Mouse (Mus musculus) kidney, postnatal 14 days (tissue): Measurements from ENCODE around the gene Eif6.
"Not testable (repeated sequence)": the region's sequence is repeated elsewhere in the genome, so short reads cannot be mapped to it uniquely, and the experiment has no call there.

Experiments used
- DNase-seq: peaks from one replicate; pipeline ENCODE4 v3.0.0; 2022; ENCODE audit warnings: mixed read lengths

Gene Eif6

DNA sequence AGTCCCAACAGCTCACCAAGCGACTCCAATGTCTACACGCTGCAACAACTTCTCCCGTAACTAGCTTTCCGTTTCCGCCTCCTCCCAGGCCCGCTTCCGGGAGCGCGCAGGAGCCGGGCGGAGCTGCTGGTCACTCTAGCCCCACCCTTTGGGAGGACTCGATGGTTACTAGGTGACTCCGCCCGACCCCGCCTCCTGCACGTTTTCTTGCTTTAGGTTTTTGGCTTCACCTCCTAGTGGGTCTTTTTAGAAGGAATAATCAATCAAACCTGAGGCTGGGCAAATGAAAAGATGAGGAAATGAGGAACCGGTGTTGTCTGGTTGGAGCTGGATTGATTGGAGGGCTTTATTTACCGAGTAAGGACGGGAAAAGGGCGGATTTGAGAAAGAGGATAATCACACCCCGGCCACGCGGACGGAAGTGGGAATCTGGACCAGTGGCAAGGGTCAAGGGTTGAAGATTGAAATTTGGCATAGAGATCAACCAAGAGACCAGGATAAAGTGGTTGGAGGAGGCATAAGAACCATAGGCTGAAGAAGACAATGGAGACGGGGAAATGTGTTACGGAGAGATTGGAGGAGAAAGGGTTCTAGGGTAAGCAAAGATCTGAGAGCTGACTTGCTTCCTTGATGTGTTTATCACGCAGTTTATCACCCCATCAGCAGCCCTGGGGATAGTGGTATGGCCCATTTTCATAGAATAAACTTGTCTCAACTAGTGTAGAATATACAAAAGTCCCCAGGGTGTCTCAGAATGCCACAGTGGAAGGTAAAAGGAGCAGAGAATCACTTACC lies at the start of gene Eif6:
Gene Eif6, minus strand, starts transcription at position 296 of the 795 bp plus-strand sequence.
- DNase-seq = peak; percentile 91

DNA sequence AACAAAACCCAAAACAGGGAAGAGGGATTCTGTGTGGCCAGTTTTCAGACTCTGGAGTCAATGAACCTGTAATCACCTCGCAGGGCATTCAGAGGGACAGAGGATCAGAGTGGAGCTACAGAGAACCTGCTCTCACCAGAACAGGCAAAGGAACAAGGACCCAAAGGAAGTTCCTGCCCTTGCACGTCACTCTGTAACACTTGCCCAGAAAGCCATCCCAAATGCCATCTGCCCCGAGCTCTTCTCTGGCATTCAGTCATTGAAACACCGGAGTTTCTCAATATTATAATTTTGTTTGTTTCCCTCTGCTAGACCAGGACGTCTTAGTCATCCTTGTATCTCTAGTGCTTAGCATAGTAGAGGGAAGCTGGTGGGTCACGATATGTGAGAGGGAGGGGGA lies 46.9 kb upstream of the Eif6 start:
- no peak for DNase-seq

DNA sequence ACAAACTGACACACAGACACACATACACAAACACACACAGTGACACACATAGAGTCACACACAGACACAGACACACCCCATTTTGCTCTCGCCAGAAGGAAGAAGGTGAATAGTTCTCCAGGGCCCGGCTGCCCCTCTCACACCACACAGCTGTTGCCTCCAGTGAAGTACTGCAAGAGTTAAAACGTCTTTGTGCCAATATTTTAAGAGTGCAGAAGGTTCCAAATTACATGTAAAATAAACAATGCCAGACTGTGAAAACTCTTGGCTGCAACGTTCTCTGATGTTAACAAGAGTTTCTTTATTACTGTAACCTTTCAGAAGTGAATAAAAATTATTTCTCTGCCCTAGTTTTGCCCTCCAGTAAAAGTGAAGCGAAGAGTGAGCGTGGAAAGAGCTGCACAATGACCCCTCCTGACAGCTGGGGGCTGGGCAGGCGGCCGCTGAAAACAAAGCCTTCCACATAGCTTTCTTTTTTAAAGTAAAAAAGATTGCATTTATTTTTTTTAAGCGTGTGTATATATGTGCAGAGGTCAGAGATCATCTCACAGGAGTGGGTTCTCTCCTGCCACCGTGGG lies 46.3 kb upstream of the Eif6 start:
- DNase-seq = no peak

DNA sequence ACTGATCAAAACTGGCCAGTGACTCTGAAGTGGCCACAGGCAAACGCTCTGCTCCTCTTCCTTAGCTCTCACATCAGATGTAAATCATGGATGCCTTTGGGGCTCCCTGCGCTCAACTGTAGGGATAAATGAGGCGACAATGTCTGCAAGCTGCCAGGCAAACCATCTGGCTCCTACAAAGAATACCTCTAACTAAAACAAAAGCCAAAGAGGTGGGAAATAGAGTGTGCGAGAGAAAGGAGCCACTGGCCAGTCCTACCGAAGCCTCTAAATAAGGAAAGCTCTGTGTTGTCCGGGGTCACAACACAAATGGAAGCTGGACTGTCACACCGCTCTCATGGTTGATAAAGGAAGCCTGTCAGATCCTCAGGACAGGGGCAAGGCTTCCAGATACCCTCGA lies 45.8 kb upstream of the Eif6 start:
- no peak for DNase-seq

DNA sequence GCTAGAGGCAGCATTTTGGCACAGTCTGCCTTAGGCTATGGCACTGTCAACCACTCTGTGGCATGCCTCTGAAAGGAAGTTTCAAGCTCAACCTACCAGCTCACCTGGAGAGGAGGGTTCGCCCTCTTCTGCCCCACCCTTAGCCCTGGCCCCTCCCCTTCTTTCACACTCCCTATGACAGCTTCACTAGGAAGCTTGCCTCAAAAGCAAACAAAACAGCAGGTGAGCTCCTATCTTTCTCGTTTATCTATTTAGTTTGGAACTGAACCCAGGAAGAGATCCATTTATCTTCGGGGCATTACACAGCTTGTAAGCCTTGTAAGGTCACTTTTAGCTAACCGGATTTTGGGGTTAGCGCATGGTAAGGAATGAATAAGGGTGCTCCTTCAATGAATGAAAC lies 43.0 kb upstream of the Eif6 start:
- no peak for DNase-seq

DNA sequence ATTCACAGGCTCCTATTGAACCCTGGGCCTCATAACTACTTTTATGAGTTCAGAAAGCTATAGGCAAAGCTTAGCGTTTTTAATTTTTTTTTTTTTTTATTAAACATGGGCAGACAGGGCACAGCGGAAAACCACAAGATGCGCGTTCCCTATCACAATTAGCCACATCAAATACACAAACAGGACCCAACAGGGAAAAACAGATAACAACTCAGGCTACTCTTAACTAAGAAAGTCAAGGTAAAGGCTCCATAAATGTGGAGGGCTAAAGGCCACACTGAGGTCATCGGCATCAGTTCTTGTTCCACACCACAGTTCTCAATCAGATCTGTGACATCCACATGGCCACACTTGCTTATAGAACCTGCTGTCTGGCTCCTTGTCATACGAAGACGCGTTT lies 41.6 kb upstream of the Eif6 start:
- no peak for DNase-seq

DNA sequence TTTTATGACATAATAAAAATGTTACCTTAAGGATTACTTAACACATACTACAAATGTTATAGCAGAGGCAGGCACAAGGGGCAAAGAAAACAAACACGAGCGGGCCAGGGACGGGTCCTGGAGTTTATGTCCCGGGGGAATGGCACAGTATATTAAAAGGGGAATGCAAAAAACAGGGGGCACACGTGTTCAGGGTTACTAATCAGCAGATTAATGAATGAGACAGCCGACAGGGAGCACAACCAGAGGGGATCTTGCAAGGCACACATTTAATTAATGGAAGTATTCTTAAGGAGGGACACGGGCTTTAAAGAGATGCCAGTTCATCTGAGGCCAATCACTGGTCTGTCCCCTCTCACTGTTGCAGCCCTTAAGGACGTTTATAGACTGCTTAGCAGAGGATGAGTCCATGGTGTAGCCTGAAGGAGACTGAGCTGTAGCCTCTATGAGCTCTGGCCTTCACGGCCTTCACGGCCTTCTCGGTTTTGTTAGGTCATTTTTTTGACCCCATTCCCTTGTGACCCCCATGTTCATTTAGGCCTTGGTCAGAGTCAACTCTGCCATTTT lies 36.7 kb upstream of the Eif6 start:
- no peak for DNase-seq

DNA sequence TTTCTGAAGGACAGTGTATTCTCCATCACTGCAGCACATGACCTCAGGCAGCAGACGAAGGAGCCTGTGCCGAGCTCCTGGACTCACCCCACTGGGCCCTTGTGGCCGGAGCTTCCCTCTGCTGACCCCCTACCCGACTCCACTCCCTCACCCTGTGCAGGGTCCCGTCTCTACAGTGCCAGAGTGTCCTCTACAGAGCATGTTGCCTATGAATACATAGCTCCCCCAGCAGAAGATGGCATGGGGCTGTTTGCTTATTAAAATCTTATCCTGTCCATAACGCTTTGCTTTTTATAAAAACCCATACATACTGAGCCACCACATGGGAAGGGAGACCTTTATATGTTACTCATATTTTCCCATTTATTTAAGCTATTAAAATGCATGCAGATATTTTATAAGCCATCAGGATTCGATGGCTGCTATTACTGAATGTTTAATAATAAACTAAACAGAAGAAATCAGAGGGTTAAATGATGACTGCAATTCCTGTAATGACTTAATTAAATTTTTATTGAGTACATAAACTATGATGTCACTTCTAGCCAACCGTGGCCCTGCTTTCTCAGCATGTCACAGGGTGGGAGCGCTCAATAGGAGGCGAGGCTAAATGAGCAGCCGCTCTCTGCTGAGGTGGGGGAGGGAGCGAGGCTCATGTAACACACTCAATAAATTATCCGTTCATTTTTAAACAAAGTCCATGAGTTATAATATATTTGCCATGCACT lies 36.0 kb upstream of the Eif6 start:
- DNase-seq = peak; percentile 52

DNA sequence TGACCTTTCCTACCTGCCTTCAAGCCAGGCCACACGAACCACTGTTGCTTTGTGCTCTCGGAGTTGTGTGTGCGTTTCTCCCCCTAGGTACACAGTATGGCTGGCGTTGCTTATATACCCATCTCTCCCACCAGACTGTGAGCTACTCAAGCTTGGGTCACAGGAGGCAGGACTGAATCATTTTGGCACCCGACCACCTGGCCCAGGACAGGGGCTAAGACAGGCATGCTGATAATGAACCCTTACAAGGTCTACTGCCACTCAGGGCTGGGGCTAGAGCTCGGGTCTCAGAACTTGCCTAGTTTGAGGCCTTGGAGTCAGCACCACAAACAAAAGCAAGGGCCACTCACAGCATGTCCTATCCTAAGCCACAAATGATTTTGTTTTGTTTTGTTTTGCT lies 34.9 kb upstream of the Eif6 start:
- DNase-seq = no peak

DNA sequence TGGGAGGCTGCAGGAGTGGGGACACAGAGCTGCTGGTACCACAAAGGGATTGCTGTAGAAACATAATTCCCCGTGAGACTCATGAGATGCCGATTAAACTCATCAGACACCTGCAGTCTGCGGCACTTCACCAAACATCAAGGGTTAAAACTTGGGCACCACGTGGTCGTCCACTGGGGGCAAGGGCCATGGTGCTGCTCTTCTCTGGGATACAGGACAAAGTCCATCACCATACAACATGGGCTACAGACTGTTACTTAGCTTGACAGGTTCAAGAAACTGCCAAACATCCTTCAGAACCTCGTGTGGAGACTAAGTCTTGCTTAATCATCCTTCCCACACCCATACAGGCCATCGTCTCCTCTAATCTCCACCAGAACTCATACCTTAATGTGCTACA lies 33.4 kb upstream of the Eif6 start:
- peak; percentile 17 for DNase-seq

DNA sequence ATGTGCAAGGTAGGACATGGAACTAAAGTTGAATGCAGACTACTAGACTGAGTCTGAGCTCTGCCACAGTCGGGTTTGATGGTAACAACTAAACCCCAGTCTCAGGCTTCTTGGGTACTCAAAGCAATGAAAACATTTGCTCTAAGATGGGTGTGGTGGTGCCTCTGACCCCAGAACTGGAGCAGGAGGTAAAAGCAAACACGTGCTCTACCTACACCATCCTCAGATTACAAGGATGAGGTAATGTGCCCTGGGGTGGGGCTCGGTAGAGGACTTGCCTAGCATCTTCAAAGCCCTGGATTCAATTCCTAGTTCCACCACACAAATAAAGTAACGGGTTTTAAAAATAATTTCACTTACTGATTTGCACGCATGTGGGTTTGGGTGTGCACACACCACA lies 25.8 kb upstream of the Eif6 start:
- DNase-seq = no peak

DNA sequence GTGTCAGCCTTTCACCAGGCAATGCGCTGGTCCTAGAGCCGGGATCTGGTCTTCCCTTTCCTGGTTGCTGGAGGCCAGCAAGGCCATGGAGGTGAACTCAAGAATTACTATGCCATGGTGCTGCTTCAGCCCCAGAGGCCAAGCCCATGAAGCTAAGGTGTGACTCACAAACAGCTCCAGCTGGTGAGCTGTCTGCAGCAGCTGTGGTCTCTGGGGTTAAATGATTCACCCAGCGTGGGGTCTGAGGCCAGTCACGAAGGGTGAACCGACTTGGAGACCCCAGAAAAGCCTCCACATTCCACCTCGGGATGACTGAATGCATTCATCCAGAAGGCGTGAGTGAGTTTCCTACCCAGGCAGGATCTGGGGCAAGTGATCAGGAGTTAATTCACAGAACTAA lies 23.4 kb upstream of the Eif6 start:
- DNase-seq = no peak

DNA sequence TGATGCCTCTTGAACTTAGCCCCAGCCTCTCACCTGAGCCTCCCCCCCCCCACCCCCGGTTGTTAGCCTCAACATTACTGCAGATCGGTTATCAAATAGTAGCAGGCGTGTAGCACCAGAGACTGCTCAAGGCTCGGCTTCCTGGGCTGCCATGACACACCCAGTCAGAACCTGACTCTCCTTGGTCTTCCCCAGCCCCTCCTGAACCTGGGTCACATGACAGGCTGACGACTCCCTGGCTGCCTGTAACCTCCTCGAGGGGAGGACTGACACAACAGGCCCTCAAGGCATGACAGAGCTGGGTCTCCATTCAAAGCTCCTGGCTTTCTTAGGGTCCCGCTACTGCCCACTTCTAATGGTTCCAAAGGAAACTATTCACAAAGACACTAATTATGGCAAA lies 22.7 kb upstream of the Eif6 start:
- DNase-seq = no peak

DNA sequence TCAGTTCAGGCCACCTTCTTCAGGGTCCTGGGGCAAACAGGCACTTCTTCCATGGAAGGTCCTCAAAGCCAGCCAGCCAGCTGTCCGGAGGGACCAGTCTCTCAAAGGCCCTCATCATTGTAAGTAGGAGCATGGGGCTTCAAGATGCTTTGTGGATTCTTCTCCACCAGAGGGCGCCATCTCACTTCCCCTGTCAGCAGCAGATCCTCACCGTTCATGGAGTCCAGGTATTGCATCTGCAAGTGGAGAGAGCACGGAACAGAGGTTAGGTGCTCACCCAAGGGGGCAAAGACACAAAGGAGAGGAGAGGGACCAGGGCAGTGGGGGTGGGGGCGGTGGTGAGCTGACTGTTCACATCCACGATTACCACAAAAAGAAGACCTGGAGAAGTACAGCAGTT lies 21.6 kb upstream of the Eif6 start:
- DNase-seq = peak; percentile 84

DNA sequence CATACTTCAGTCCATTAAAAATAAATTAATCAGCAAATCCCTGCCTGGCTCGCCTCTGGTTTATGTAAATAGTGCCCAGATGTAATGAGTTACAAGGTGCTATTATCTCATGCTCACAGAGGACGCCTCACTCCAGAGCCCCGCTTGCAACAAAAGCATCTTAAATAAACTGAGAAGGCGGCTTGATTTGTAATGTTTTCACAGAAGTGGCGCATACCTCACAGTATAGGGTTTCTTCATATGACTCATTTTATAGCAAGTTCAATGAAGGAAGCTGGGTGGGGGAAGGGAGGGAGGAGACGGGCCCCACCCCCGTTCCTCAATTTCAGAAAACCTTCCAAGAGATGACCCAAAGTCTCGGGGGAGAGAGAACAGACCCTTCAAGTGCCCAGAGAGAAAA lies 20.2 kb upstream of the Eif6 start:
- no peak for DNase-seq

DNA sequence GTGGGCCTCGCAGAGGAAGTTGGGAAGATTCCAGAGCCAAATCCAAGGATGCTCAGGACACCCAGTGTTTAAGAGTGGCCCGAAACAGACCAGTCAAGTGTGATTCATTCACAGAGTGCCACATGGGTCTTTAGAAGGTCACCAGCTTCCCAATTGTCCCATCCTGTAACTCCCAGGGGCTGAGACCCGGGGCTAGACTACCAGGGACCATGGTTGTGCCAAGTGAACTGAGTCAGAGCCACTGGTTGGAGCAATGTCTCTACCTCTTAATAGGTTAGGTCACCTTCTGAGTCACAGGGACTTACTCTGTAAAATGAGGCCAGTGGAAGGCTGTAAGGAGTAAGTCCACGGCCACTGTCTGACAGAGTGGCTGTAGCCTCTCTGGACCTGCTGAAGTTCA lies 12.2 kb upstream of the Eif6 start:
- no peak for DNase-seq

DNA sequence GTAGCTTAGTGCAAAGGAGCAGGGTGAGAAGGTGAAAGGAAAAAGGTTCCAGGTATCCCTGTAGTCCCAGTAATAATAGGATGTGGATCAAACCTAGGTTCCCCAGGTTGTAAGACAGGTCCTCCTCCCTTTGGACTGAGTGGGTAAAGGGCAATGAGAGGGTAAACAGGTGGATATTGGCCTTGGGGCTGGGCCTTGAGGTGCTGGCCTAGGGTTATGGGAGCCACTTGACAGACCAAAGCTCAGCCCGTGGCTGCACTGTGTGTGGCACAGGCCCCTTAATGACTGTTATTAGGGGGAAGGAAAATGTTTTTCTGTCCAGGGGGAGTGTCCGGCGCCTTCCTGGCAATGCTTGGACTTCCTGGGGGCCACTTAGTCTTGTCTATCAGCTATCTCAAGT lies 11.2 kb upstream of the Eif6 start:
- DNase-seq = no peak

DNA sequence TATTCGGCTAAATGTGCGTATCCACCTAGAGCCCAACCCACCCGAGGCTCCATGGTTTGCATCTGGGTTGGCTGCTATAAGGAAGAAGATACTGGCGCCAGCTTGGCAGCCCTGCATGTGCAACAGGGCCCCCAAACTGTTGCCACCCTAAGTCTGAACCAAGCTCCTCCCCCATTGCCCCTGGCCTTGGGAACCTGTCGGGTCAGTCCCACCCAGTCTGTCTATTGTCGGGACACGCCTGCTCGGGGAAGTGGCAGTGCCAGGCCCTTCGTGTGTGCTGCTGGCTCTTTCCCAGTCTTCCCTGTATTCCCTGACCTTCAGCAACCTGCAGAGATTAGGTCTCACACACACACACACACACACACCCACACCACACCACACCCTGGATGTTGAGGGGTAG lies 8.0 kb upstream of the Eif6 start, which contains the start of gene Fam83c:
Gene Fam83c, minus strand, starts transcription at position 123 of the 400 bp plus-strand sequence.
- no peak for DNase-seq

DNA sequence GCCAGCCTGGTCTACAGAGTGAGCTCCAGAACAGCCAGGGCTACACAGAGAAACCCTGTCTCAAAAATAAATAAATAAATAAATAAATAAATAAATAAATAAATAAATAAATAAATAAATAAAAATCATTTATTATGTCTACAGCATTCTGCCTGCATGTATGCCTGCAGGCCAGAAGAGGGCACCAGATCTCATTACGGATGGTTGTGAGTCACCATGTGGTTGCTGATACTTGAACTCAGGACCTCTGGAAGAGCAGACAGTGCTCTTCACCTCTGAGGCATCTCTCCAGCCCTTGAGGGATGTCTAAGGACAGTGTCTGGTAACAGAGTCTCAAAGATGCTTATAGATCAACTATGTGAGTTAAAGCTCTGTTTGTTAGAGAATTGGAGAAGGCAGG lies 5.4 kb upstream of the Eif6 start:
- not testable (repeated sequence) for DNase-seq

DNA sequence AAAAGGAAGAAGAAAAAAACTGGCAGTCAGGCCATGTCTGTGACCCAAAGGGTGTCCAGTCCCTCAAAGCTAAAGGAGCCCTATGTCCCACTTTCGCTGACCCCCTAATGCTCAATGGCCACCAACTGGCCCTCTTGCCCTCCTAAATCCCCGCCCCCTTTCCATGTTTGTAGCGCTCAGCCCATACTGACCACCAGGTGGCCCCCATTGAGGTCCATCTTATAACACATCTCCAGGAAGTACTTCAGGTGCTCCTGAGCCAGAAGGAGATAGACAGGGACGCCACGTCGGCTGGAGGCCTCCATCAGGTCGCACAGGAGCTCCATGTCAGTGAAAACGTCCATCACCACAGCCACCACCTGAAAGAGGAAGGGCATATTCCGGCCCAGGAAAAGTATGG lies 4.6 kb upstream of the Eif6 start:
- DNase-seq = no peak

DNA sequence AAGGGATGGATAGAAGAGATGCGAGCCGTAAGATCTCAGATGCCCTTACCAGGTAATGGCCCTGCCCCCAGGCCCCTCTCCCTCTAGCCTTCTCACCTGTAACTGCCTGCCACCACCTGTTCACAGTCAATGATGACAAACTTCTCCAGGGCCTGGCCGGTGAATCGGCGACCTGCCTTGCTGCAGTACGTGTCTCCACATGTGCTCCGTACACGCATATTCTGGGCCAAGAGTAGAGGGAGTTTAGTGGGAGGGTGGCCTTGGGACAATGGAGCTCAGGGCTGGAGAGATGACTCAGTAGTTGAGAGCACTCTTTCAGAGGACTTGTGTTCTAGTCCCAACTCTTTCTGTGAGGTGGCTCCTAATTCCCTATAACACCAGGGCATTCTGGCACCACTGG lies 4.1 kb upstream of the Eif6 start:
- no peak for DNase-seq

DNA sequence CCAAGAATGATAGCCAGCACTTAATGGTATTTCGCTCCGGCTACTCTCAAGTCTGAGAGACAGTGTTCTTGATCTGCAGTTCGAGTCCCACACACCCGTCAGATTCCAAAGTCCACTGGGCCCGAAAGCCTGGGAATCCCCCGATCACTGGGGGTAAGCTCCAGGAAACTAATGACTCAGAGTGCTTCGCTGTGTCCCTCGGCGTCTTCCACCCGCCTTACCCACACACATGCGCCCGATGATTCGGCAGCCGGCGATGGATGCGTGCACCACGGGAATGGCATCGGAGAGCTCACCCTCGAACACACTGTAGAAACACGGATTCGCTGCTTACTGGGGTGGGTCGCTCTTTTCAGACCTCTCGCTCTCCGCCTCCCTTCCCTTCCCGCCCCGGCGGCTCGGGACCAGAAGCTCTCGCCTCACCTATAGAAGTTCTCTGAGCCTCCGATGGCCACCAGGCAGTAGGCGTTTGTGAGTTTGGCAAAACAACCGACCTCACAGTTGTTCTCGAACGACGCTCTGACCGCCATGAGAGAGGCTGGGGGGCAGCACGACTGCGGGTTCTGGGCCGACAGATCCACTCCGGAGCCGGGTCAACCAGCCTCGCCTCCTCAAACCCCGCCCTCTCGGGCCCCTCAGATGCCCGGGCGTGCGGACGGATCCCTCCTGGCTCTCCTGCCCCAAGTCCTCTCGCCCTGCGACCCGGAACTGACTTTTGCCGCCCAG lies 658 bp downstream of the Eif6 start:
- DNase-seq = peak; percentile 40

DNA sequence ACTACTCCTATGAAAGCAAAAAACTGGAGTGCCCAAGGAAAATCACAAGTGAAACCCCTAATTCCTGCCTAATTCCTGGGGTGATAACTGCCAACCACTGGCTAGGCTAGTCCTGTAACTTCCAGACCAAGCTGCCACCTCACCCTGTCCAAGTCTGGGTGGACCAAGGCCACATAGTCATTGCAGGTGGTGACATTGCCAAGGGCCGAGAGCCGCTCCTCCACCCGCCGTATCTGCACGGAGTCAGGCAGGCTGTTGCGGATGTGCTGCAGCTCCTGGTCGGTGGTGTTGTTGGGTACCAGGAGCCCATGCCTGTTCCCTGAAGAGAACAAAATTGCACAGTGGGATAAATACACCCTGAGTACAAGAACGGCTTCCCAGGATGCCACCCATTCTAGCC lies 3.0 kb downstream of the Eif6 start:
- DNase-seq = no peak
